Mouse (Mus musculus) heart, embryonic 15.5 days (tissue): ENCODE measurements around the gene Prrx1. TPM values are rescaled to one million over a fixed set of nuclear protein-coding genes. Genes with fewer than 3 reads are reported as not detected.

Source experiments
- ATAC-seq: fragments of 200-750 bp; cut with Nextera tagmentation; replicated peaks from 2 replicates; pipeline ENCODE4 v1.8.0; 2017; ENCODE audit warnings: low read depth, moderate TSS enrichment; ENCODE audit not compliant: insufficient number of reproducible peaks, insufficient read depth, low FRiP score
- H3K27ac ChIP-seq: fragments of 300-500 bp; sonication (generic); 2 replicates; pipeline ENCODE4 v1.5.1; 2015; ENCODE audit warnings: mild to moderate bottlenecking, inconsistent platforms
- H3K27me3 ChIP-seq: fragments of 300-500 bp; sonication (generic); 2 replicates; pipeline ENCODE4 v1.6.1; 2015; ENCODE audit warnings: inconsistent platforms
- H3K36me3 ChIP-seq: fragments of 300-500 bp; sonication (generic); 2 replicates; pipeline ENCODE4 v1.6.1; 2015; ENCODE audit warnings: mild to moderate bottlenecking, inconsistent platforms
- H3K4me1 ChIP-seq: fragments of 300-500 bp; sonication (generic); replicated peaks from 2 replicates; pipeline ENCODE4 v1.6.1; 2015; ENCODE audit warnings: inconsistent platforms
- H3K4me2 ChIP-seq: fragments of 300-500 bp; sonication (generic); 2 replicates; pipeline ENCODE4 v1.6.1; 2015; ENCODE audit warnings: inconsistent platforms, mild to moderate bottlenecking, moderate library complexity
- H3K4me3 ChIP-seq: fragments of 300-500 bp; sonication (generic); 2 replicates; pipeline ENCODE4 v1.5.1; 2015; ENCODE audit warnings: mild to moderate bottlenecking, inconsistent platforms
- H3K9ac ChIP-seq: fragments of 300-500 bp; sonication (generic); 2 replicates; pipeline ENCODE4 v1.6.1; 2015; ENCODE audit warnings: mild to moderate bottlenecking, inconsistent platforms
- H3K9me3 ChIP-seq: fragments of 300-500 bp; sonication (generic); replicated peaks from 2 replicates; pipeline ENCODE4 v1.6.1; 2016; ENCODE audit warnings: inconsistent platforms
- WGBS: fragments of 180-500 bp; shearing (Covaris S2); methylation state at CpG from one replicate; pipeline ENCODE4 v1.1.7; 2015; ENCODE audit warnings: mixed read lengths; 5-methylcytosine and 5-hydroxymethylcytosine counted together
- polyA plus RNA-seq: library from polyadenylated mRNA; unstranded; fragments of >200 nt; fragmentation: Nextera tagmentation; extraction: Ambion mirVana; gene quantifications from 2 replicates; pipeline ENCODE4 v1.2.1, GENCODE M21; 2015

Gene Prrx1
- polyA plus RNA-seq, 1 experiment from 2014 or later: 10.8 TPM

DNA sequence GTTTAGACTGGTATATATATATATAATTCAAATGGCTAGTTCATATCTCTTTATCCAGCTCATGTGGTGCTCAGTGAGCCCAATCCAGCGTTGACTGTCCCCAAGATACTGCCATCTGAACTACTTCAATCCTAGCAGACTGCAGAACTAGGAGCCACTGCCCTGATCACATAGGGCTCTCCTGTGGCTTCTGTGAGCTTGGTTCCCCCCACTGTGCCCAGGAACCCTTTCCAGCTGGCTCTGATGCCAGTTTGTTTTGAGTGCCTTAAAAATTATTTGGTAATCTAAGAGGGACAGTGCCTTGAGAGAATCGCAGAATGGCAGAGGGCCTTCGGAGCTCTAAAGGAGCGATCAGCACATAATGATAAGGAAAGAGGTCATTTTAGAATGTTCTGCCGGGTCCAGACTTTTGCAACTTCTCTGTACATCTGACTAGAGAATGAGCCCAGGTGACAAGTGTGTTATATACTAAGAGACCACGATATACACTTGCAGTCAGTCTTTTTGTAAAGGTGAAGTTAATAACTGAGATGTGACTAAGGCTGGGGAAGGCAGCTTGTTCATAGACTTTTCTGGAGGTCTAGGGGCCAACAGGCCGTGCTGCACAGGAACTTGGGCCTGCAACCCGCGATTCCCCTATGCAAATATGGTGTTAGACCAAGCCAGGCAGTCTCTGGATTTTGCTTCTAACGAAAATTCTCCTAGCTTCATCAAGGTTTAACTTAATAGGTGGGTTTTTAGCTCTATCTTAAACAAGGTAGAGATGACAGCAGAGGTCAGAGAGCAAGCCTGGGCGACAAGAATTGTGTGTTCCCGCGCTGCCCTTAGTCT is 2.3 kb downstream of the Prrx1 start:
- peak overlapping the region; percentile 73 for H3K9ac ChIP-seq
- no peak for ATAC-seq
- H3K9me3 ChIP-seq: no peaks in the 10 kb centered on the region
- peak overlapping the region; percentile 77; the same call in 1 of the 2 replicates for H3K27ac ChIP-seq
- peak overlapping the region; percentile 74 for H3K4me3 ChIP-seq
- no peaks in the 10 kb centered on the region for H3K36me3 ChIP-seq
- 33% methylated on average over 13 of the region's 13 CpGs for WGBS
- H3K4me1 ChIP-seq: peaks cover 33% of the 10 kb centered on the region
- H3K27me3 ChIP-seq: peaks cover 62% of the 10 kb centered on the region
- H3K4me2 ChIP-seq: peak overlapping the region; percentile 94

DNA sequence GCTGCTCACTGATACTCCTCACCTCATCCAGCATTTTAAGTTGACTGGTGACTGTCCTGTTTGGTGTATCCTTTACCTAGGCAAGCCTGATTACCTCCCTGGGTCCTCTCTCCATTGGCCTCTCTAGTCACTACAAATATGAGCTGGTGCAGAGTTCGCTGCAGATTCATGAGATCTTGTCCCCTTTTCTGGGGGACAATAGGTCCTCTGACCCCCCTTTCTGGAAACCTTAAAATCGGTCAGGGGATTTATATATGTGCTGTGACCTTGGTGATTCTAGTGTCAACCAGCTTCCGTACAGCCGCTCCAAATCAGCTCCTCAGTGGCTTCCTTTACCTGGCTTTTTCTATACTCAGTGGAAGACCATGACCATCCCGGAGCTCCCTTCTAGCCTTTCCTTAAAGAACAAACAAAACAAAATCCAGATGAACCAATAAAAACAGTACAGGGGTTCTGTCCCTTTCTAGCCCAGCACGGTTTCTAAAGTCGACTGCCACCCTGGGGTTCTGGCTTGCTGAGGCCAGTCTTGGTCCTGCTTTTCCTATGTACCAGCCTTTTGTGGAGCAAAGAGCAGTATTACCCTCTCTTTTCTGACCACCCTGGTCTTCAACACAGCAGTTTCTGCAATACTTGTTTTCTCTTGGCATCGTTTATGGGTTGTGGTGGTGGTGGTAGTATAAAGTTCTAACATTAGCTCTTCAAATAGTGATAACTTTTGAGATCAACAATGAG is 3.3 kb downstream of the Prrx1 start:
- Histone ChIP-seq H3K9ac (no peak overlapping the region), H3K27ac (no peak overlapping the region), H3K4me3 (peak overlapping the region; percentile 74; the same call in 1 of the 2 replicates), H3K27me3 (peaks cover 52% of the 10 kb centered on the region), H3K4me1 (peaks cover 33% of the 10 kb centered on the region), H3K4me2 (peak overlapping the region; percentile 94), H3K36me3 (no peaks in the 10 kb centered on the region), H3K9me3 (no peaks in the 10 kb centered on the region)
- ATAC-seq: no peak
- 36% methylated on average over 8 of the region's 8 CpGs for WGBS

DNA sequence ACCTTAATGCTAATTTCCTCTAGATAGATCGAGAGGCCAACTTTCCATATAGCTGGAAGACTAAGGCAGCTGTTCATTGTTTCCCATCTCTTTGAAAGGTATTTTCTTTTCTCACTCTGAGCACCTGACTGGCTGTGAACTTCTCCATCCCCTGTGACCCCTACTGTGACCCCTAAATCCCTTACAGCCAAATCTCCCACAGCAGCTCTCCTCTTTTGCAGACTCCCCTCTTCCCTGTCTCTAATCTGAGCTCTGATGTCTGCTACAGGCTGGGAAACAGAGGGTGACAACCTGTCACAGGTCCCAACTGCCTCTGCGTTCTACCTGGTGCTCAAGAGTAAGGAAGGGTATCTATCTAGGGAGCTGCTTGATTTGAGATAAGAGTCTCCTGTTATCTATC is 4.0 kb downstream of the Prrx1 start:
- no peak overlapping the region for H3K4me3 ChIP-seq
- H3K36me3 ChIP-seq: no peaks in the 10 kb centered on the region
- 49% methylated on average over 2 of the region's 2 CpGs for WGBS
- no peak overlapping the region for H3K9ac ChIP-seq
- ATAC-seq: no peak
- H3K4me2 ChIP-seq: peak overlapping the region; percentile 94
- peaks cover 48% of the 10 kb centered on the region for H3K27me3 ChIP-seq
- H3K9me3 ChIP-seq: no peaks in the 10 kb centered on the region
- peaks cover 27% of the 10 kb centered on the region for H3K4me1 ChIP-seq
- H3K27ac ChIP-seq: no peak overlapping the region

DNA sequence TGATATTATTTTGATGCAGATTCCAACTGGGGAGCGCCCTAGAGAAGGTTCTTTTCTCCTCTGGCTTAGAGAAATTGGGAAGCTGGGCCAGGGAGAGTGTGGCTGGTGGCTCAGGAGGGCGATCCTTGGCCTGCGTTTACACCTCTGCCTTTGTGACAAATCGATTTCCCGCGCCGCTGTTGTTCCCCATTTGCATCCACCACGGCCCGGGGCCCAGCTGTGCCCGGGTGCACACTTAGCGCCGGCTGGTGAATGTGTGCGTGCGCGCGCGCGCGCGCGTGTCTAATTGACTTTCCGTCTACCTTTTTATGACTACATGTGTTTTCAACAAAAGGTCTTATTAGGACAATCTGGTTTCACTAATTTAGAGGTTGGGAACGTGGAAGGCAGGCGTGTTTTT is 4.9 kb downstream of the Prrx1 start:
- no peaks in the 10 kb centered on the region for H3K36me3 ChIP-seq
- no peak overlapping the region for H3K9ac ChIP-seq
- H3K27me3 ChIP-seq: peaks cover 48% of the 10 kb centered on the region
- no peak overlapping the region for H3K27ac ChIP-seq
- H3K9me3 ChIP-seq: no peaks in the 10 kb centered on the region
- ATAC-seq: no peak
- H3K4me3 ChIP-seq: peak overlapping the region; percentile 30
- peak overlapping the region; percentile 94 for H3K4me2 ChIP-seq
- WGBS: 14% methylated on average over 24 of the region's 24 CpGs
- peaks cover 23% of the 10 kb centered on the region for H3K4me1 ChIP-seq

DNA sequence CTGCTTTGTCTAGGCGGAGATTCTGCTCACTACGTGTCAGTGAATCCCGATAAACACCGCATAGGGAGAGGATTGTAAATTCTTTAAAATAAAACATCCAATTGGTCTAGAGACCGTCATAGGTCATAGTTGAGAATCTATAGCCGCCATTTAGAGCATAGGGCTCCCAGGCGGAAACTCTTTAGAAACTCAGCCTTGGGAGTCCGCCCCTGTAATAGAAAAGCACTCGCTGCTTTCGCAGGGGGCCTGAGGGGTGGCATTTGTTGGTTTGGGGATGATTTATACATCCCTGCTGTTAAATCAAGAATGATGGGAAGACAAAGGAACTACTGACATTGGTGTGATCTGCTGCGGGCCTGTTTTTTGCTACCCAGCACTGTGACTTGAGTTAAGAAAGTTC is 5.8 kb downstream of the Prrx1 start:
- Histone ChIP-seq H3K4me1 (peaks cover 21% of the 10 kb centered on the region), H3K27ac (no peak overlapping the region), H3K9me3 (no peaks in the 10 kb centered on the region), H3K27me3 (peaks cover 48% of the 10 kb centered on the region), H3K9ac (no peak overlapping the region), H3K36me3 (no peaks in the 10 kb centered on the region), H3K4me3 (no peak overlapping the region), H3K4me2 (no peak overlapping the region)
- 59% methylated on average over 11 of the region's 11 CpGs for WGBS
- no peak for ATAC-seq

DNA sequence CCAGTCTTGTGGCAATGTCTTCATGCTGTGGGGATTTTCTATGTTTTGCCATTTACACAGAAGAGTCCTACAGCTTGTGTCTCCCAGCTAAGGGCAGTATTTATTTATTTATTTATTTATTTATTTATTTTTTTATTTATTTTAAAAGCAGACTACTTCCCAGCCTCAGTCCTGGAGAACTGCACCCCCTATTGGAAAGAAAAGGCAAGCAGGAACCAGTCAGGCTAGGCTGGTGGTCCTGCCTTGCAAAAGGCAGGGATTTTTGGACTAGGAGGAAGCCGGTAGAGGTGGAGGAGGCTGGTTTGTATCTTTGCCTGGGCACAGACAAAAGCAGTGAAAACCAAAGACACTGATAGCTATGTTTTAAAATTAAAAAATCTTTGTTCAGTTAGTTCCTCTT is 7.6 kb downstream of the Prrx1 start:
- Histone ChIP-seq H3K27me3 (peaks cover 34% of the 10 kb centered on the region), H3K27ac (no peak overlapping the region), H3K4me1 (peaks cover 13% of the 10 kb centered on the region), H3K9me3 (no peaks in the 10 kb centered on the region), H3K9ac (no peak overlapping the region), H3K36me3 (no peaks in the 10 kb centered on the region), H3K4me2 (no peak overlapping the region), H3K4me3 (no peak overlapping the region)
- no peak for ATAC-seq
- 50% methylated on average over 1 of the region's 1 CpGs for WGBS

DNA sequence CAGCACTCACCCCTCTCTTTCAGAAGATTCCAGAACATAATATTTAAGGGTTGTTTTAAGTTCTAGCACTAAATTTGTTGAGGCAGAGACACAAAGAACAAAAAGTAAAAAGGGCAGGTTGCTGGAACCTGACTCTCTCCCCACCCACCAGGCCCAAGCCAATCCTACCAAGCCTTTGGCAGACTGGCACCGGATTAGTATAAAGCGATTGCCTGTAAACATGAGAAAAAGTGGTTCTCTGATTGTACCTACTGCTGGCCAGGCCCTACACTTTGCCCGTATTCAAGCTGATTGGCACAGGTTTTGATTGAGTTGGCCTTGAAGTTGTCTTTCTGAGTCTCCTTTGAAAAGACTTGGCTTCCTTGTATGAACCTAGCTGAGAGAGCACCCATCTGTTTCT is 8.7 kb downstream of the Prrx1 start:
- Histone ChIP-seq H3K4me2 (no peak overlapping the region), H3K9ac (no peak overlapping the region), H3K4me3 (no peak overlapping the region), H3K4me1 (peaks cover 13% of the 10 kb centered on the region), H3K27me3 (peaks cover 25% of the 10 kb centered on the region), H3K36me3 (no peaks in the 10 kb centered on the region), H3K27ac (no peak overlapping the region), H3K9me3 (no peaks in the 10 kb centered on the region)
- WGBS: 87% methylated on average over 3 of the region's 3 CpGs
- ATAC-seq: no peak

DNA sequence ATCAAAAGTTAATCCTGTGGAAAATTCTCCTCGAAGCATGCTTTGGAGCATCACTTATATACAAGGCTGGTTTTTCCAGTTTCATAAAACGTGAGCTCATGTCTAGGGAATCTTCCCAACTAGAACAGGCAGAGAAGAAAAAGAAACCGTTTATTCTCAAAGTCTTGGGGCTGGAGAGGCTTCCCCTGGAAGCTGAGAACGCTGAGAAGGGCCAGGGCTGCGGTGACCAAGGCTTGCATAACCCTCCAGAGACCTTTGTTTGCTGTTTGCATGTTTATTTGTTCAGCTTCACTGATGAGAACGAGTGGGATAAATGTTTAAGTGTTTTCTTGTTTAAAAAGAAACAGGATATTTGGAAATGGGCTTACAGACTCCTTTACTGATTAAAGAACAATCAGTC is 11.2 kb downstream of the Prrx1 start:
- H3K27ac ChIP-seq: no peak overlapping the region
- ATAC-seq: no peak
- H3K9ac ChIP-seq: no peak overlapping the region
- no peak overlapping the region for H3K4me2 ChIP-seq
- no peaks in the 10 kb centered on the region for H3K4me1 ChIP-seq
- H3K4me3 ChIP-seq: no peak overlapping the region
- 28% methylated on average over 6 of the region's 6 CpGs for WGBS
- H3K36me3 ChIP-seq: no peaks in the 10 kb centered on the region
- peaks cover 6% of the 10 kb centered on the region for H3K27me3 ChIP-seq
- no peaks in the 10 kb centered on the region for H3K9me3 ChIP-seq

DNA sequence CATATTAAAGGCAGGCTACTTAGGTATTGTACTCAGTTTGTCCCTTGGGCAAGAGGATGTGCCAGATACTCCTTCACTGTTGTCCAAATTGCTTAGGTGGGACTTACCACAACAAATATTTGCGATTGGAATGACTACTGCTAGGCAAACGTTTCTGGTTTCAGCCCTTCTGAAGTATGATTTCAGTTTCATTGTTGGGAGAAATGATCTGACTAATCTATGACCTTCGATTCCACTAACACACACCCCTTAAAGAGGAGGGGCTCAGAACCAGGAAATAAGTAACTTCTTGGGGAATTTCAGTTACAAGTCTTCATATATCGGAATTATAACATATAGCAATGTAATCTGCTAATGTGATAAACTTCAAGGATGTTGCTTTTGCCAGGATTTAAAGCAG is 20.4 kb downstream of the Prrx1 start:
- no peak for ATAC-seq

DNA sequence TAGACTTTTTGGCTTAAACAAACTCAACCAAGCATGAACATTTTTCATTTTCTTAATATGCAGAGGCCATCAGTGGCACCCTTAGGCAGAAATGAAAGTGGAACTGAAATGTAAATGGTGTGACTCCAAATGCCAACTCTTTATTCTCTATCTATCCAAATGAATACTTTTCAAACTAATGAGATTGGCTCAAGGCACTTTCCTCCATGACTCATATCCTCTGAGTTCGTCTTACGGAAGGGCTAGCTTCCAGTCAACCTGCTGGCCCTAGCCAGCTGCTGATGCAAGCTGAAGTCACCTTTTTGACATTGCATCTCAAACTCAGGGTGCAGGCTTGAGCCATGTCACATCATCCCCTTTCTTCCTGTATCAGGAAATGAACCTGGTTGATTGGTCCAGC is 21.6 kb downstream of the Prrx1 start:
- no peak for ATAC-seq
- H3K9ac ChIP-seq: no peak overlapping the region
- 77% methylated on average over 2 of the region's 2 CpGs for WGBS

More for the DNA sequence above, 20.4 kb downstream of the Prrx1 start:
- no peaks in the 10 kb centered on the region for H3K27me3 ChIP-seq
- no peak overlapping the region for H3K9ac ChIP-seq
- 74% methylated on average over 4 of the region's 4 CpGs for WGBS
- no peak overlapping the region for H3K4me2 ChIP-seq
- no peaks in the 10 kb centered on the region; the same call in 1 of the 2 replicates for H3K4me1 ChIP-seq
- H3K4me3 ChIP-seq: no peak overlapping the region
- no peaks in the 10 kb centered on the region for H3K9me3 ChIP-seq
- H3K27ac ChIP-seq: no peak overlapping the region
- H3K36me3 ChIP-seq: no peaks in the 10 kb centered on the region

DNA sequence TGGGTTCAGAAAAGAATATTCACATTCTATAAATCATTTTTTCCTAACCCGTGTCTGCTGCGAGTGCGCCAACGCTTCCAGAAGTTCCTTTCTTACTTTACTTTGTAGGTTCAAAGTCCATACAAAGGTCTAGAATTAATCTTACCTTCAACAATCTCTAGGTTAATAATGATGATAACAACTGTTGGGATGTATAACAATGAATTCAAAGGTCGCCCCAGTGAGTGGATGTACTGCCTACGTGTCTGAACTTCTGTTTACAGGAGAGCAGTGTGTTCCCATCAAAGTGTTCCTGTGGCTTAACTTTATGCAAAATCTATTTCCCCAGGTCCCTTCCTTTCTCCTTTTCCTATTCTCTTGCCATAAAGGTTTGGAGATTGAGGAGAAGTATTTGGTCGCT is 24.4 kb downstream of the Prrx1 start:
- Histone ChIP-seq H3K27me3 (no peaks in the 10 kb centered on the region), H3K4me2 (no peak overlapping the region), H3K9me3 (no peaks in the 10 kb centered on the region), H3K4me1 (peaks cover 8% of the 10 kb centered on the region), H3K27ac (no peak overlapping the region), H3K36me3 (no peaks in the 10 kb centered on the region), H3K4me3 (no peak overlapping the region), H3K9ac (no peak overlapping the region)
- ATAC-seq: no peak
- 89% methylated on average over 7 of the region's 7 CpGs for WGBS

More for the DNA sequence above, 21.6 kb downstream of the Prrx1 start:
- H3K27me3 ChIP-seq: no peaks in the 10 kb centered on the region
- H3K4me2 ChIP-seq: no peak overlapping the region
- no peaks in the 10 kb centered on the region; the same call in 1 of the 2 replicates for H3K4me1 ChIP-seq
- H3K27ac ChIP-seq: no peak overlapping the region
- H3K9me3 ChIP-seq: no peaks in the 10 kb centered on the region
- H3K4me3 ChIP-seq: no peak overlapping the region
- no peaks in the 10 kb centered on the region for H3K36me3 ChIP-seq
